Mouse (Mus musculus) testis, adult 2 months (tissue): ENCODE measurements around the gene Cldn18. TPM values are rescaled to one million over a fixed set of nuclear protein-coding genes. Genes with fewer than 3 reads are reported as not detected.

ENCODE experiments used
- H3K27ac ChIP-seq: fragments of 200-500 bp; 2 replicates; pipeline ENCODE4 v1.5.1; 2012; ENCODE audit warnings: low read depth, low read length; ENCODE audit not compliant: control insufficient read depth, insufficient read depth
- H3K27me3 ChIP-seq: fragments of 200-500 bp; 2 replicates; pipeline ENCODE4 v1.6.1; 2012; ENCODE audit warnings: mild to moderate bottlenecking, low read length, moderate library complexity; ENCODE audit not compliant: control insufficient read depth, insufficient read depth
- H3K36me3 ChIP-seq: fragments of 200-500 bp; 2 replicates; pipeline ENCODE4 v1.6.1; 2012; ENCODE audit warnings: mild to moderate bottlenecking, low read length; ENCODE audit not compliant: control insufficient read depth, insufficient read depth
- H3K4me1 ChIP-seq: fragments of 200-500 bp; 2 replicates; pipeline ENCODE4 v1.6.1; 2012; ENCODE audit warnings: low read length; ENCODE audit not compliant: control insufficient read depth, insufficient read depth
- H3K4me3 ChIP-seq: fragments of 200-500 bp; 2 replicates; pipeline ENCODE4 v1.5.1; 2012; ENCODE audit warnings: low read depth, mild to moderate bottlenecking, low read length, moderate library complexity, mixed read lengths; ENCODE audit not compliant: control insufficient read depth
- CTCF ChIP-seq: fragments of 200-500 bp; IDR thresholded peaks from 2 replicates; pipeline ENCODE4 v1.5.1; 2012; ENCODE audit warnings: low read depth, mild to moderate bottlenecking, inconsistent platforms, low read length, moderate library complexity; ENCODE audit not compliant: control insufficient read depth, insufficient read depth, insufficient replicate concordance
- POLR2A ChIP-seq: fragments of 200-500 bp; IDR thresholded peaks from 2 replicates; pipeline ENCODE4 v1.6.1; 2012; ENCODE audit warnings: low read depth, mild to moderate bottlenecking, inconsistent platforms, low read length, moderate library complexity; ENCODE audit not compliant: control insufficient read depth
- polyA plus RNA-seq: library from polyadenylated mRNA; depleted of rRNA; stranded (reverse); fragments of >200 nt; gene quantifications from 2 replicates; pipeline ENCODE4 v1.2.3, GENCODE M21; 2012; rRNA removed

Cldn18 gene
- polyA plus RNA-seq, 1 experiment: 0.04 TPM

GRCm38 (mm10) chr9:99660756-99661155, 56.3 kb downstream of the Cldn18 start:
- TF ChIP-seq POLR2A (no peak), CTCF (no peak)
- no peaks in the 10 kb centered on the region for H3K27me3 ChIP-seq
- no peaks in the 10 kb centered on the region for H3K36me3 ChIP-seq
- H3K4me1 ChIP-seq: no peaks in the 10 kb centered on the region
- no peak overlapping the region for H3K27ac ChIP-seq
- H3K4me3 ChIP-seq: no peak overlapping the region

- H3K27ac ChIP-seq: no peak overlapping the region
- H3K4me3 ChIP-seq: no peak overlapping the region
- no peaks in the 10 kb centered on the region for H3K27me3 ChIP-seq
- H3K36me3 ChIP-seq: no peaks in the 10 kb centered on the region
- no peak for TF ChIP-seq CTCF
- TF ChIP-seq POLR2A: no peak
- H3K4me1 ChIP-seq: no peaks in the 10 kb centered on the region
Observed at GRCm38 (mm10) chr9:99646102-99646501, 71.0 kb downstream of the Cldn18 start.

- H3K4me3 ChIP-seq: no peak overlapping the region
- TF ChIP-seq CTCF (no peak), POLR2A (no peak)
- H3K4me1 ChIP-seq: no peaks in the 10 kb centered on the region
- H3K27ac ChIP-seq: no peak overlapping the region
- no peaks in the 10 kb centered on the region for H3K36me3 ChIP-seq
- H3K27me3 ChIP-seq: no peaks in the 10 kb centered on the region
Observed at GRCm38 (mm10) chr9:99645416-99645815, 71.7 kb downstream of the Cldn18 start.

GRCm38 (mm10) chr9:99639957-99640356, 77.1 kb downstream of the Cldn18 start:
- H3K4me1 ChIP-seq: no peaks in the 10 kb centered on the region
- H3K36me3 ChIP-seq: no peaks in the 10 kb centered on the region
- no peak for TF ChIP-seq POLR2A
- TF ChIP-seq CTCF: no peak
- H3K27ac ChIP-seq: no peak overlapping the region
- H3K4me3 ChIP-seq: no peak overlapping the region
- H3K27me3 ChIP-seq: no peaks in the 10 kb centered on the region

Other genes starting within 250 kb of the Cldn18 start
- 9.7 and 11.9 TPM in 2 replicates for gene Armc8, start 148.4 kb downstream of the Cldn18 start, polyA plus RNA-seq
- gene Dbr1, start 141.5 kb downstream of the Cldn18 start, polyA plus RNA-seq: 3.0 and 3.6 TPM in 2 replicates
- gene A4gnt, start 104.8 kb downstream of the Cldn18 start, polyA plus RNA-seq: not detected in 2 replicates
- gene Dzip1l, start 87.8 kb downstream of the Cldn18 start, polyA plus RNA-seq: 0.54 and 0.69 TPM in 2 replicates
- 0.30 and 0.33 TPM in 2 replicates for gene Sox14, start 158.9 kb upstream of the Cldn18 start, polyA plus RNA-seq